Mouse (Mus musculus) hindbrain, embryonic 11.5 days (tissue): ENCODE data around the gene Ralgapa2. TPM values are rescaled to one million over a fixed set of nuclear protein-coding genes. Genes with fewer than 3 reads are reported as not detected.

Experiments used
- ATAC-seq: fragments of 200-750 bp; cut with Nextera tagmentation; 2 replicates; pipeline ENCODE4 v1.8.0; 2017; ENCODE audit warnings: mild to moderate bottlenecking, moderate TSS enrichment, moderate library complexity; ENCODE audit not compliant: low FRiP score
- DNase-seq: peaks from one replicate; pipeline ENCODE4 v3.0.0-alpha.2; 2015; ENCODE audit warnings: low spot score
- H3K27ac ChIP-seq: fragments of 300-500 bp; sonication (generic); 2 replicates; pipeline ENCODE4 v1.5.1; 2014; ENCODE audit warnings: mild to moderate bottlenecking, low read depth, low read length
- H3K27me3 ChIP-seq: fragments of 300-500 bp; sonication (generic); 2 replicates; pipeline ENCODE4 v1.6.1; 2014; ENCODE audit warnings: mild to moderate bottlenecking, low read length, moderate library complexity, mixed read lengths; ENCODE audit not compliant: control insufficient read depth, insufficient read depth
- H3K36me3 ChIP-seq: fragments of 300-500 bp; sonication (generic); 2 replicates; pipeline ENCODE4 v1.6.1; 2014; ENCODE audit warnings: mild to moderate bottlenecking, low read length, moderate library complexity, mixed read lengths; ENCODE audit not compliant: control insufficient read depth, insufficient read depth
- H3K4me1 ChIP-seq: fragments of 300-500 bp; sonication (generic); replicated peaks from 2 replicates; pipeline ENCODE4 v1.6.1; 2014; ENCODE audit warnings: low read length, mixed read lengths; ENCODE audit not compliant: control insufficient read depth, insufficient read depth
- H3K4me2 ChIP-seq: fragments of 300-500 bp; sonication (generic); replicated peaks from 2 replicates; pipeline ENCODE4 v1.6.1; 2014; ENCODE audit warnings: mild to moderate bottlenecking, low read depth, low read length
- H3K4me3 ChIP-seq: fragments of 300-500 bp; sonication (generic); 2 replicates; pipeline ENCODE4 v1.5.1; 2014; ENCODE audit warnings: low read depth, low read length
- H3K9ac ChIP-seq: fragments of 300-500 bp; sonication (generic); 2 replicates; pipeline ENCODE4 v1.6.1; 2014; ENCODE audit warnings: low read depth, low read length
- H3K9me3 ChIP-seq: fragments of 300-500 bp; sonication (generic); 2 replicates; pipeline ENCODE4 v1.6.1; 2016; ENCODE audit warnings: low read length; ENCODE audit not compliant: control insufficient read depth
- WGBS: fragments of 180-500 bp; shearing (Covaris S2); extraction: QIAGEN DNeasy Blood & Tissue Kit; methylation state at CpG from one replicate; pipeline ENCODE4 v1.1.7; 2014; 5-methylcytosine and 5-hydroxymethylcytosine counted together
- polyA plus RNA-seq: library from polyadenylated mRNA; unstranded; fragments of >200 nt; fragmentation: Nextera tagmentation; extraction: Ambion mirVana; gene quantifications from 2 replicates; pipeline ENCODE4 v1.2.1, GENCODE M21; 2014

Ralgapa2 gene
- polyA plus RNA-seq, 1 experiment from 2014 or later: 13.6 TPM

- Histone ChIP-seq H3K36me3 (no peaks in the 10 kb centered on the region), H3K4me3 (no peak overlapping the region), H3K9ac (no peak overlapping the region), H3K9me3 (no peaks in the 10 kb centered on the region), H3K27ac (peak overlapping the region; percentile 75), H3K4me2 (0 out of 2 replicates have a peak overlapping the region, but pooled peaks have one; percentile 7), H3K4me1 (peaks cover 10% of the 10 kb centered on the region; the same call in 1 of the 2 replicates), H3K27me3 (no peaks in the 10 kb centered on the region)
- peak; percentile 67 for ATAC-seq
- DNase-seq: peak; percentile 34
- WGBS: 43% methylated on average over 24 of the region's 24 CpGs
Observed at GRCm38 (mm10) chr2:146279430-146280220, 232.5 kb downstream of the Ralgapa2 start.

DNA sequence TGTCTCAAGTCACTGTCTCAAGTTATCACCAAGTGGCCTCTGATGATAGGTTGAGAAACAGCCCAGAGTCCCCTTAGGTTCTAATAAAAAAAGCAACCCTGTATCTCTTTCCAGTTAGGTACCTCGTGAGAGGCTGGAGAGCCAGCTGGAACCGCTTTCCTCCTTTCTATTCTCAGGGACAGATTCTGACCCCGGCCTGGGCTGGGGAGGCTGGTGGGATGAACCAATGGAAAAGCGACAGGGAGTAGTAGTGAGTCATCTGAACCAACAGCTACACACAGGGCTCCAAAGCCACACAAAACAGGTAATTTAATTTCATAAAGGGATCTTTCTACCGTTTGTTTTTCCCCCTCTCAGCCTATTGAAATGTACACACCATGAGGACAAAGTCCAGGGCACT, 233.8 kb downstream of the Ralgapa2 start:
- Histone ChIP-seq H3K27me3 (no peaks in the 10 kb centered on the region), H3K9me3 (no peaks in the 10 kb centered on the region), H3K4me2 (no peak overlapping the region), H3K27ac (no peak overlapping the region), H3K4me1 (peaks cover 10% of the 10 kb centered on the region; the same call in 1 of the 2 replicates), H3K4me3 (no peak overlapping the region), H3K9ac (no peak overlapping the region), H3K36me3 (no peaks in the 10 kb centered on the region)
- 67% methylated on average over 5 of the region's 5 CpGs for WGBS
- ATAC-seq (no peak), DNase-seq (no peak)

GRCm38 (mm10) chr2:146266539-146266938, 245.6 kb downstream of the Ralgapa2 start:
- ATAC-seq (no peak), DNase-seq (no peak)
- Histone ChIP-seq H3K27ac (no peak overlapping the region), H3K9me3 (no peaks in the 10 kb centered on the region), H3K36me3 (no peaks in the 10 kb centered on the region), H3K4me3 (no peak overlapping the region), H3K4me1 (no peaks in the 10 kb centered on the region), H3K9ac (no peak overlapping the region), H3K27me3 (no peaks in the 10 kb centered on the region), H3K4me2 (no peak overlapping the region)
- WGBS: 80% methylated on average over 3 of the region's 3 CpGs

GRCm38 (mm10) chr2:146265045-146265444, 247.1 kb downstream of the Ralgapa2 start:
- no peak overlapping the region for H3K4me2 ChIP-seq
- H3K27ac ChIP-seq: no peak overlapping the region
- 82% methylated on average over 4 of the region's 4 CpGs for WGBS
- no peak for ATAC-seq
- no peak overlapping the region for H3K9ac ChIP-seq
- no peaks in the 10 kb centered on the region for H3K27me3 ChIP-seq
- no peak for DNase-seq
- H3K4me3 ChIP-seq: no peak overlapping the region
- no peaks in the 10 kb centered on the region for H3K9me3 ChIP-seq
- H3K4me1 ChIP-seq: no peaks in the 10 kb centered on the region
- H3K36me3 ChIP-seq: no peaks in the 10 kb centered on the region

- no peak for ATAC-seq
- no peaks in the 10 kb centered on the region for H3K27me3 ChIP-seq
- no peak overlapping the region for H3K27ac ChIP-seq
- H3K4me3 ChIP-seq: no peak overlapping the region
- H3K4me1 ChIP-seq: no peaks in the 10 kb centered on the region
- no peaks in the 10 kb centered on the region for H3K36me3 ChIP-seq
- H3K4me2 ChIP-seq: no peak overlapping the region
- no peak overlapping the region for H3K9ac ChIP-seq
- no peaks in the 10 kb centered on the region for H3K9me3 ChIP-seq
- DNase-seq: no peak
Observed at GRCm38 (mm10) chr2:146262966-146263365, 249.2 kb downstream of the Ralgapa2 start.

DNA sequence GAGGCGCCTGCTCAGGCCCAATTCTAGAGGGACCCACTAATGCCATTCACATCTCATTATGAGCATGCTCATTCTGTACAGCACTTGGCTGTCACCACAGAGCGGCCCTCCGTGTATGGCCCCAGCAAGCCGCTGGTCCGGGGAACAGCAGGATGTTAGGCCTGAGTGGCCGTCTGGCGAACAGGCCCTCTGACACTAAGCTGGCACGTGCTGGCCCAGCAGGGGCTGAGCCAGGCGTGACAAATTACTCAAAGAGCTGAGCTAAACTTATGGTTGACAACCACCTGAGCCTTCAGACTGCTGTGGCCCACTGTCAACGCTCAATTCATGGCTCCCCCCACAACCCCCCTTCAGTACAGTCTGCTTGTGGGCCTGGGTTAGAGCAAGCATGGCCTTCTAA, 249.9 kb downstream of the Ralgapa2 start:
- no peak overlapping the region for H3K9ac ChIP-seq
- no peaks in the 10 kb centered on the region for H3K4me1 ChIP-seq
- peak; percentile 93 for ATAC-seq
- peak overlapping the region; percentile 31; the same call in 1 of the 2 replicates for H3K27ac ChIP-seq
- no peak overlapping the region for H3K4me2 ChIP-seq
- H3K4me3 ChIP-seq: no peak overlapping the region
- no peaks in the 10 kb centered on the region for H3K36me3 ChIP-seq
- DNase-seq: peak; percentile 63
- WGBS: 11% methylated on average over 10 of the region's 10 CpGs
- no peaks in the 10 kb centered on the region for H3K9me3 ChIP-seq
- no peaks in the 10 kb centered on the region for H3K27me3 ChIP-seq

DNA sequence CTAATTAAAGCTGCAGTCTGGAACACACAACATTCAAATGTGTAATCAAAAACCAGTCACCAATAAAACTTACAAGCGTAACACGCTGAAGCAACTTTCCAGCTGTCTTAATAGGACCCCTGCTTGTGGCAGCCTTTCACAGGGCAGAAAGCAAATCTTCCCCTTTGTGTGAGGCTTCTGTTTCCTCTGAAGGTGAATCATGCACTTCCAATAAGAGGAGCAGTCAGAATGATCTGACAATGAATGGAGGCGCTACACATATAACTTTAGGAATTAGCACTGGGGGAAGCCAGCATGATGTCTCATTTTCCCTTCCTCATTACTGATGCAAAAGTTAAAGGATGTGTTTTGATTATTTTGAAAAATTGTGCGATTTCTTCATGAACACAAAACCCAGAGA, 251.0 kb downstream of the Ralgapa2 start:
- Histone ChIP-seq H3K4me2 (no peak overlapping the region), H3K9me3 (no peaks in the 10 kb centered on the region), H3K27me3 (no peaks in the 10 kb centered on the region), H3K36me3 (no peaks in the 10 kb centered on the region), H3K4me1 (no peaks in the 10 kb centered on the region), H3K27ac (no peak overlapping the region), H3K9ac (no peak overlapping the region), H3K4me3 (no peak overlapping the region)
- WGBS: 60% methylated on average over 4 of the region's 4 CpGs
- no peak for ATAC-seq
- DNase-seq: no peak

- H3K4me1 ChIP-seq: no peaks in the 10 kb centered on the region
- WGBS: 50% methylated on average over 18 of the region's 18 CpGs
- H3K27me3 ChIP-seq: no peaks in the 10 kb centered on the region
Observed at GRCm38 (mm10) chr2:146259787-146260560, 252.2 kb downstream of the Ralgapa2 start.

More at GRCm38 (mm10) chr2:146259787-146260560, 252.2 kb downstream of the Ralgapa2 start:
- Histone ChIP-seq H3K27ac (no peak overlapping the region), H3K9me3 (no peaks in the 10 kb centered on the region), H3K4me3 (no peak overlapping the region), H3K4me2 (no peak overlapping the region), H3K9ac (no peak overlapping the region), H3K36me3 (no peaks in the 10 kb centered on the region)
- ATAC-seq (no peak), DNase-seq (no peak)
